Mouse (Mus musculus): ENCODE data around the gene Tyrobp. TPM values are rescaled to one million over a fixed set of nuclear protein-coding genes. Genes with fewer than 3 reads are reported as not detected.

Gene Tyrobp
- total RNA-seq, 2 experiments from 2014 or later = 20.8 to 20.9 TPM

DNA sequence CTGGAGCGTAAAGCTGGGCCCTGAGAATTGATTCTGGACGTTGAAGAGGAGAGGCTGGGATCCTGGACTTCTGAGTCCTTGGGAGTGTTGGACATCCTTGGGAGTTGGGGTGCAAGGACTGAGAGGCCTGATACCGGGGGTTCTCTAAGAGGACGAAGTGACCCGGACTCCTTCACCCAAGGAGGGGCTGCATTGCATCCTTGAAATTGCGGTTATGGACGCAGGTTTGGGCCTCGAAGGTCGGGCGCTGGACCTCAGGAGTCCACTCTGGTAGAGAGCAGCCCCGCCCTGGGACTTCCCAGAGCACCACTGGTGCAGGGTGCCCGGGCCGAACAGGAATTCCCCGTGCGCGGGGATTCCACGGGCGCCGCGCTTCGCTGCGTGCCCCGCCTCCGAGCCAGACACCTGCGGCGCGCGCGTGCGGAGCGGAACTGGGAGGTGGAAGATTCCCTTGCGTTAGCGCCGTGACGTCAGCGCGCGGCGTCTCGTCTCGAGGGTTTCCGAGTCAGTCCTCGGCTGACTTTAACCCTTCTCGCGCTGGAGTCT, 8.4 kb downstream of the Tyrobp start:
- intact Hi-C loops (cut with DNase I) = no loop called here
- peak; percentile 88 to 96 for DNase-seq (ENCODE audit: extremely low spot score in 1 of 2, low spot score in 2 of 2)

DNA sequence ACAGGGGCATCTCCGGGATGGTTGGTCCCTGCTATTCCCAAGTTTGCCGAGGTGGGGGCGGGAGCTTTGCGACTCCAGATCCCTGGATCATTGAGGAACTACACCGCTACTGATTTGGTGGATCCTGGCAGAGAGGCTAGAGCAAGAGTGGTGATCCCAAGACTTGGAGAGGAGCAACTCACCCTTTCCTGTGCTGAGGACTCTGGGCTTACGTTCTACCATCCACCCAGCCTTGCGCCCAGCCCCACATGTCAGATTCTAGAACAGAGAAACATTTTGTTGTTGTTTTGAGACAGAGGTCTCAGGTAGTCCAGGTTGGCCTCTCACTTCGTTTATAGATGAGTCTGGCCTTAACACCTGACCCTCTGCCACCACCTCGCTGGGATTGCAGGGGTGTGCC, 9.0 kb downstream of the Tyrobp start:
- intact Hi-C loops (cut with DNase I) = no loop called here
- DNase-seq (ENCODE audit: extremely low spot score in 1 of 2, low spot score in 2 of 2) = no peak

DNA sequence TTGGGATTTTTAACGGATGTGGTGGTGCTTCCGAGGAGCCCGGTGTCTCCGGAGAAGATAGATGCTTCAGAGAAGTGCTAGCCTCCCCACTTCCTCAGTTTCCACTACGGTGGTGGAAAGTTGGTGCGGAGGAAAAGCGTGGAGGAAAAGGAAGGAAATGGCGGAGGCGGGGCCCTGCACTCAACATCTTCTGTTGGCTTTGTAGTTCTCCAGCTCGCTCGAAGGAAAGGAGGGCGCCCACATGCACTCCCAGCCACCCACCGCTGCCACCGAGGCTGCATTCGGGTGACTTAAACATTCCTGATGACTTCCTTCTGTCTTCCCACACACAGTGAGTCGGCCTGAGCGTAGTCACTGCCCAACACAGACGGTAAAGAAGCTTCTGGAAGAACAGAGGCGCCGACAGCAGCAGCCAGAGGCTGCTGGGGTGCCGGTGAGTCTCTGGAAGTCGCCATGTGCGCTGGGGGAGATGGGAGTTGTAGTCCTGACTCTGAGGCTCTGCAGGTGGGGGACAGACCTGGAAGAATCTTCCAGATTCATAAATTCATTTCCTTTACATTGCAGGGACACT, 9.6 kb downstream of the Tyrobp start:
- DNase-seq (ENCODE audit: extremely low spot score in 1 of 2, low spot score in 2 of 2) = no peak
- intact Hi-C loops (cut with DNase I) = no loop called here

DNA sequence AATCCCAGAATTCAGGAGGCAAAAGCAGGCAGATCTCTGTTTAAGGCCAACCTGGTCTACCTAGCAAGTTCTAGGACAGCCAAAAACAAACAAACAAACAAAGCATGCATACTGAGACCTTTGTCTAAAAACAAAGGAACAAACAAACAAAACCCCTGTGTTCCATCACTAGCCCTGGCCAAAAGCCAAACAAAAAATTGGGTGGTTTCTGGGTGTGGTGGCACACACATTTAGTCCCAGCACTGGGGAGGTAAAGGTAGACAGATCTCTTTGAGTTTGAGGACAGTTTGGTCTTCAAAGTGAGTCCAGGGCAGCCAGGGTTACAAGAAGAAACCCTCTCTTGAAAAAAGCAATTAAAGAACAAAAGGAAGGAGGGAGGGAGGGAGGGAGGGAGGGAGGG, 15.8 kb downstream of the Tyrobp start:
- no peak for DNase-seq (ENCODE audit: extremely low spot score in 1 of 2, low spot score in 2 of 2)
- intact Hi-C loops (cut with DNase I) = no loop called here

DNA sequence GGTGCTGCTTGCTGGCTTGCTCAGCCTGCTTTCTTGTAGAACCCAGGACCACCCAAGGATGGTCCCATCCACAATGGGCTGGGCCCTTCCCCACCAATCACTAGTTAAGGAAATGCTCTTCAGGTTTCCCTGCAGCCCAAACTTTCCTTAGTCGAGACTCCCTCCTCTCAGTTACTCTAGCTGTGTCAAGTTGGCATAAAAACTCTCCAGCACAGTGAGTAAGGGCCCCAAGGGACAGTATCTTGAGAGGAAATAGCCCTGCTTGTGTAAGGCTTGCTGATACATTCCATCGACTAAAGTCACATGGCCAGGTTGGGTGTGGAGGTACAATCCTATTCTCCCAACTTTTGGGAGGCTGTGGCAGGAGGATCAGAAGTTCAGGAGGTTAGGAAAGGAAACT, 16.6 kb downstream of the Tyrobp start:
- intact Hi-C loops (cut with DNase I) = no loop called here
- DNase-seq (ENCODE audit: extremely low spot score in 1 of 2, low spot score in 2 of 2) = no peak

DNA sequence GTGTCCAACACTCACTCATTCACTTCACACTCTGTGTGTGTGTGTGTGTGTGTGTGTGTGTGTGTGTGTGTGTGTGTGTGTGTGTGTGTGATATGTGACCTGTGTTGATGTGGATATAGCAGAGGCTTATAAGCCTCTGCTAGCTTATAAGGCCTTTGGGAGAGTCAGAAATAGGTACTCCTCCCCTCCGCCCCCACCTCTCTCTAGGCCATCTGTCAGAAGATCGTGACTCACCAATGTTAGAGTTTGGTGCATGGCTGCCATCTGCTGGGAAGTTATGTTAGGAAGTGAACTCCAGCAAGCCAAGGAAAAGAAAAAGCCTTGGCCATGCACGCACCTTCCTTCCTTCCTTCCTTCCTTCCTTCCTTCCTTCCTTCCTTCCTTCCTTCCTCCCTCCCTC, 18.2 kb downstream of the Tyrobp start:
- DNase-seq (ENCODE audit: extremely low spot score in 1 of 2, low spot score in 2 of 2) = peak; percentile 84
- intact Hi-C loops (cut with DNase I) = loop anchor here (1.0 to 2.0 kb wide), 2 partner anchors 59 to 95 kb away; no protein-coding TSS in a partner anchor

DNA sequence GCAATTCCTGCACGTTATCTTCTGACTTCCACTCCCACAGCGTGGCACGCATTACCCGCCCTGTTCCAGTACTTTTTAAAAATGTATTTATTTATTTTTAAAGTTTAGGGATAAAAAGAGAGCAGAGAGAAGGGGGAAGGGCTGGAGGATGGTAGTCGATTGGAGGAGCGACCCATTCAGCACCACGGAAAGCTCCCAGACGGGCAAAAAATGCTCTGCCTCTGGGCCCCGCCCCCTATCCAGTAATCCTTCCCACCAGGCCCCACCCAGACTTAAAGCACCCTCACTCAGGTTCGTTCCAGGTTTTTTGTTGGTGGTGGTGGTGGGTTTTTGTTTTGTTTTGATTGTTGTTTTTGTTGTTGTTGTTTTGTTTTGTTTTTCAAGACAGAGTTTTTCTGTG, 20.7 kb downstream of the Tyrobp start:
- intact Hi-C loops (cut with DNase I) = no loop called here
- peak in 1 of 2 experiments; percentile 70 for DNase-seq (ENCODE audit: extremely low spot score in 1 of 2, low spot score in 2 of 2)

DNA sequence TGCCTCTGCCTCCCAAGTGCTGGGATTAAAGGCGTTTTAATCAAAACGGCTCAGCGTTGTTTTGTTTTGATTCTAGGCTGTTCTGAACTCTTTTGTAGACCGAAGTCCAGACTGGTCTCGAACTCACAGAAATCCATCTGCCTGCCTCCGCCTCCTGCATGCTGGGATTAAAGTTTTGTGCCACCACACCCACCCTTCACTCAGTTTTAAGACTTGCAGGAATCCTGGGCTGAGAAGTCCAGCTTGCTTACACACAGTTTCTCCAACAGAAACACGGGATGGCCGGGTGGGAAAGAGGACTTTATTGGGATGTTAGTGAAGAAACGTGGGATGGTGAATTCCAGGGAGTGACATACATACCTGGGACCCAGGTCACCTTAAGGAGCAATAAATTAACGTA, 21.1 kb downstream of the Tyrobp start:
- no peak for DNase-seq (ENCODE audit: extremely low spot score in 1 of 2, low spot score in 2 of 2)
- intact Hi-C loops (cut with DNase I) = no loop called here

DNA sequence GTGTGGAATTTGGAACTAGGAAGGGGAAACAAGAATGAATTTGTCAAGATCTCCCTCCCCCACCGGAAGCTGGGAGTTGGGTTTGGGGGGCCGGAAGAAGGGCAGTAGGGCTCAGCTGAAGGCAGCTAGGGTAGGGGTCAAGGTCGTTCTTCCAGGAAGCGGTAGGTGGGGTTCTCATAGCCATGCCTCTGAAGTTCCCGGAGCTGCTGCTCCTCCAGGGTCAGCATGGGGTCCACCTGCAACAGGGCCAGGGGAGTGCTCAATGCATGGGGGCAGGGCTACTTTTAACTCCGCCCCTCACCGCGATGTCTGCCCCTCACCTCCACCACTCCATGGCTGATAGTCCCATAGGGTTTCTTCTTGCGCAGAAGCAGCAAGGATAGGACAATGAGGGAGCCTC, 21.6 kb downstream of the Tyrobp start:
- intact Hi-C loops (cut with DNase I) = no loop called here
- no peak for DNase-seq (ENCODE audit: extremely low spot score in 1 of 2, low spot score in 2 of 2)

DNA sequence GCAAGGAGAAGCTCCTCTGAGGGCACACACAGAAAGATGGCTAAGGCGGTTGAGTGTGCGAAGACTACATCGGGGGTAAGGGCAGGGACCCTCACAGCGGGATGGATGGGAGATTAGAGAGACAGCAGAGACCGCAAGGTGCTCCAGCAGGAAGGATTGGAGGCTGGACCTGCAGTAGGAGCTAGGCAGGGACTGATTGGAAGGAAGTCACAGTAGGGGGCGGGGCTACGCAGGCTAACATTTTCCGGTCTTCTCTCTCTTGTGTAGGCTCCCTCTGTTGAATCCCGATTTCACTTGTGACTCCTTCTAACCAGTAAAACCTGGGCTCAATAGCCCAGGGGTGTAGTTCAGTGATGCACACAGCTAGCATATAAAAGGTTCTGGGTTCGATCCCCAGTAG, 23.3 kb downstream of the Tyrobp start:
- intact Hi-C loops (cut with DNase I) = no loop called here
- no peak for DNase-seq (ENCODE audit: extremely low spot score in 1 of 2, low spot score in 2 of 2)

DNA sequence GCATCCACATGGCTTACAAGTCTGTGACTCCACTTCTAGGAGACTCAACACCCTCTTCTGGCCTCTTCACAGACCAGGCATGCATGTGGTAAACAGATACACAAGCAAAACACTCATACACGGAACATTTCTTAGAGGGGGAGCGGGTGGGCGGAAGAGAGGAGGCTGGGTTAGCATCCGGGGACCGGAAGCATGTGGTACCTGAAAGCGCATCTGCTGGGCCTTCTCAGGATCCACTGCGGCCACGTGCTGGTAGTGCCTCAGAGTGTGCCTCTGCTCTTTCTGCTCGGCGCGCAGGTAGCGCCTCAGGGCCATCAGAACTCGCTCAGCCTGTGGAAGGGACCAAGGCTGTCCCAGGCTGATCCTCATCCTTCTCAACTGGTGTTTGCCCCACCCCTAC, 26.2 kb downstream of the Tyrobp start:
- intact Hi-C loops (cut with DNase I) = loop anchor here (2.0 kb wide), 1 partner anchor 55 kb away; no protein-coding TSS in a partner anchor
- DNase-seq (ENCODE audit: extremely low spot score in 1 of 2, low spot score in 2 of 2) = no peak

DNA sequence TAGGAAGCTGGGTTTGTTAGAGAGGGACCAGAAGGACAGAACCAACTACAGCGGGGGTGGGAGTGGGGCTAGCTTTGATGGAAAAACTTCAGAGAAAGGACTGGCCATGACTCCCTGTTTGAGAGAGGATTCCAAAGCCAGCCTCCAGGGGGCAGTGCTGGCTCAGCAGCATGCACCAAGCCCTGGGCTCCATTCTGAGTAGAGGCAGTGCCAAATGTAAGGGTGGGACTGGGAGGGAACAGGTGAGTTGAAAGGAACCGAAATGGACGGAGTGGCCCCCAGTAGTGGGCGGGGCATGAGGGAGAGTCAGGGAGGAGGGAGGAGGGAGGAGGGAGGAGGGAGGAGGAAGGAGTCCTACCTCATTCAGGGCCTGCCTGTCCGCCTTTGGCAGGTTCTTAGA, 27.1 kb downstream of the Tyrobp start:
- DNase-seq (ENCODE audit: extremely low spot score in 1 of 2, low spot score in 2 of 2) = peak in 1 of 2 experiments; percentile 70
- intact Hi-C loops (cut with DNase I) = loop anchor here (2.0 kb wide), 1 partner anchor 54 kb away; no protein-coding TSS in a partner anchor

DNA sequence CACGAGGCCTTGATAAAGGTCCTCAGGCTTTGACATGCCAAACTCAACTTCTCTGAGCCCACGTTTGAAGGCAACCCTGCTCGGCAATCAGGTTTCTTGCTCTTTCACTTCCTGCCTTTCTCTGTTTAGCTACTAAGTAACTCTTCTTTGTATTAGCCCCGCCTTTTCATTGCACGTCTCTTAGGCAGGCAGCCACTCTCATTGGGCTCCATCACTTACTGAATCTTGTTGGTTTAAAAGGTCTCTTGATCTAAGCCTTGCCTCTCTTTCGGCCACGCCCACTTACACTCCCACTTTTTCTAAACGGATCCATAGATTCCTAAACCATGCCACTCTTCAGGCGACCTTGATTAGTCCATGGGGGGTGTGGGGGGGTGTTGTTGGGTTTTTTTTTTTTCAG, 30.1 kb downstream of the Tyrobp start:
- intact Hi-C loops (cut with DNase I) = no loop called here
- DNase-seq (ENCODE audit: extremely low spot score in 1 of 2, low spot score in 2 of 2) = no peak

DNA sequence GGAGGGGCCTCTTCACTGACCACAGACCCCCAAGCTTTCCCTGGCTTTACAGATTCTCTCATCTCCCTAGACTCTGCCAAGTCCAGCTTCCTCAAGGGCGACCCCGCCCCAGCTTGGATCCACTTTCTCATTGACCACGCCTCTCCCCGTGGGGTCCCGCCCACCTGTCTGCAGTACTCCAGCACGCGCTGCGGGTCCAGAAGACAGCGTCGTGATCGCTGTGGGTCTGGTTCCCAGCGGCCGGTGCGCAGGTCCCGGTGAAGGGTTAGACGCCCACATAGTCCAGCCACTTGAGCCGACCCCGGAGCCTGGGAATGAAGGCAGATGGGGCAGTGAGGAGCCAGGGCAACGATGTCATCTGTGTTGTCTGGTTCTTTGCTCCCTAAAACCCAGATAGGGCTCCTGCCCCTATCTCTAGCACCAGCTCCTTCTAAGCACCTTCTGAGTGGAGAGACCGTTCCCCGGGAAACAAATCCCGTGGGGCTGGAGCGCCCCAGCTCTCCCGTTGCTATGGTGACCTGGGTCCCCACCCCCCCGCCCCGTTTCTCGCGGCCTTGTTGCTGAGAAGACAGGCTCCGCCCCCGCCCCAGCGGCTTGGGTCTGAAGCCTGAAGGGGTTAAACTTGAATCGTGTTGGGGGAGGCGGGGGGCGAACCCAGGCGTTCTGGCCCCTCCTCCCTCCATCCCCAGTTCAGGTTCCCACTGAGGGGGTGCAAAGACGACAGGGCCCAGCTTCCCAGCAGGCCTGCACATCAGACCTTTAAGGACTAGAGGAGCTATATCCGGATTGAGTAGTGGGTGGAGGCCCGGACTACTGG, 30.8 kb downstream of the Tyrobp start:
- DNase-seq (ENCODE audit: extremely low spot score in 1 of 2, low spot score in 2 of 2) = peak; percentile 73 to 89
- intact Hi-C loops (cut with DNase I) = no loop called here

DNA sequence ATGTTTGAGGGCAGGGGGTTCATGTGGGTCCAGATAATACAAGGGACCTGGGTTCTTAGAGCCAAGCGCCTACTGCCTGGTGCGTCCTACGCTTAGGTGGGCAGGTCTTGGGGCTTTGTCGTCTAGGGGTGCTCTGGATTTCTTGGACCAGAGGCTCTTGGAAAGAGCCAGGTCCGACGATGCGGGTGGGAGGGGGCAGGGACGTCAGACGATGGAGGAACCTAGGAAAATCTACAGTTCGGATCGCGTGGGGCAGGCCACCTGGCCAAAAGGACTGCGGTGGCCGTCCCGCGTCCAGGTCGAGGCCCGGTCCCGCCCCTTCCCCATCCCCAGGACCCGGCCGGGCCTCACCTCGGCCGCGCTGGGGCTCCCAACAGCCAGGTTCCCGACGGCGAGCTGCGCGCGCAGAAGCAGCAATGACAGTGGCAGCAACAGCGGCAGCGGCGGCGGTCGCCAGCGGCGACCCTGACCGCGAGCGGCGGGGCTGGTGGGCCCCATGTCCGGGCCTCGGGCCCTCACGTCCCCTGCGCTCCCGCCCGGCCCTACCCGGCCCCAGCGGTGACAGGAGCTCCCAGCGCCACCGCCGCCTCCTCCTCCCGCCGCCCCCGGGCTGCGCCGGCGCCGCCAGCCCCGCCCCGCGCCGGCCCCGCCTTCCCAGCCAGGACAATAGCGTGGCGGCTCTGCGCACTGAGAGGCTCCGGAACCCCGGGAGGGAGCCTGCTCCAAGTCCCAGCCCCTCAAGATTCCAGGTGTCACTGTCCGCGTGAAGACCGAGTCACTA, 31.6 kb downstream of the Tyrobp start, which contains the start of gene Aplp1:
Gene Aplp1, minus strand, starts transcription at position 565 of the 781 bp plus-strand sequence.
- peak in 1 of 2 experiments; percentile 83 for DNase-seq (ENCODE audit: extremely low spot score in 1 of 2, low spot score in 2 of 2)
- intact Hi-C loops (cut with DNase I) = loop anchor here (5.0 kb wide), 1 partner anchor 87 kb away; no protein-coding TSS in a partner anchor

DNA sequence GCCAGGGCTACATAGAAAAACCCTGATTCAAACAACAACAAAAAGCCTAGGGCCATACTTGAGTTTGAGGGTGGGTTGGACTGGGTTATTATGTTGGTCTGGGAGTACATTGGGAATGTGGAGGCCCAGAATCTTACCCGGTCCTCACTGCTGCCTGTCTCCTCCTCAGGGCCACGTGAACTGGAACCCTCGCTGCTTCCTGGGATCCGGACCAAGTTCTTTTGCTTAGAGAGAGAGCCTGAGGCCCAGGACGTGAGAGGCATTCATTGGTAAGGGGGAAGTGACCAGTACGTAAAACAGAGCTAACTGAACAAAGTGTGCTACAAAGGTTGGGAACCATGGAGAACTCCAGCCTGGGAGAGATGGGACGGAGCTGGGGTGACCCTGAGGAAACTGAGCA, 36.7 kb downstream of the Tyrobp start:
- intact Hi-C loops (cut with DNase I) = no loop called here
- DNase-seq (ENCODE audit: extremely low spot score in 1 of 2, low spot score in 2 of 2) = no peak

DNA sequence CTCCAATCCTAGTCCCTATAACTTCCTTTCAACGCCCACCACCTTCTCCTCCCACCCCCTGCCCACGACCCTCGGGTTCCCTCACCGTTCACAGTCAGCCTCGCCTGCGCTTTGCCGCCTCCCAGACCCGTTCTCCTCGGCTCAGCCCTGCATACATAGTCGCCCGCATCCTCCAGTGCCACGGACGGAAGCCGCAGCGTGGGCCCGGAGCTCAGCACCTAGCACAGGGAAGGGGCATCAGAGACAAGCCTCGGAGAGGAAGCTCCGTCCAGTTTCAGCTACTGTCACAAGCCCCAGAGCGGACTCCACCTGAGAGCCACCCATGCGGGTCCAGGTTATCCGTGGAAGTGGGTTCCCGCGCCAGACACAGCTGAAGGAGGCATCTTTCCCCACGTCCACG, 39.8 kb downstream of the Tyrobp start:
- intact Hi-C loops (cut with DNase I) = no loop called here
- no peak for DNase-seq (ENCODE audit: extremely low spot score in 1 of 2, low spot score in 2 of 2)

DNA sequence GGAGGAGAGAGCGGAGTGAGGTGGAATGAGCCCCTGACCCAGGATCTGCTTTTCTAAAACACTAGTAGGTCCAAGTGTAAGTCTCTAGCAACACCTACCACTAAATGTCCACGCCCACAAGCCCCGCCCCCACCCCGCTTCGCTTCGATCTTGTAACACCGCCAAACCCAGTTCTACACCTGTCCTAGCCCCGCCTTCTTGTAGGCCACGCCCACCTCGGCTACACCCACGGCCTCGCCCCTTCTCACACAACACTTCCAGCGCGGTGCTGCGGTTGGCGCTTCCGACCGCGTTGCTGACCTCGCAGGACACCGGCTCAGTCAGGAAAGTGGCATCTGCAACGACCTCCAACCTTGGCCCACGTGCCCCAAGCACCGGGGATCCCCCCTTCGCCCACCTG, 40.2 kb downstream of the Tyrobp start:
- intact Hi-C loops (cut with DNase I) = no loop called here
- DNase-seq (ENCODE audit: extremely low spot score in 1 of 2, low spot score in 2 of 2) = no peak

DNA sequence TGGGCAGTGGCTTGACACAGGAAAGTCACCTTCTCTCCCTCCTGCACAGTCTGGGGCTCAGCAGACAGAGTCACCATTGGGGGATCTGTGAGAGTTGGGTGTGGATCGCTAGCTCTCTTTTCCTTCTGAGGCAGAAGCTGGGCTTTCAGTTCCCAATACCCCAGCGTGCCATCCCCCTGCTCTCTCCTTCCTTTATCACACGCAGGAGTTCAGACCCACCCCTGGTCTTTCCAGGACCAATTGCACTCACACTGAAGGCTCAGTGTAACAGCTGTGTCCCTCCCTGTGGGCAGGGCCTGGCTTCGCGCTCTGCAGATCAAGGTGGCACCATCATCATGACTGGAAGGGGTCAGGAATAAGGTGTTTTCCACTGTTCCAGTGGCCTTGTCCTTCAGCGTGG, 40.7 kb downstream of the Tyrobp start:
- no peak for DNase-seq (ENCODE audit: extremely low spot score in 1 of 2, low spot score in 2 of 2)

More for the DNA sequence above, 40.7 kb downstream of the Tyrobp start:
- intact Hi-C loops (cut with DNase I) = no loop called here
